Mouse (Mus musculus) layer of hippocampus, postnatal 25 days (tissue): ENCODE data around the gene Sntn. TPM values are rescaled to one million over a fixed set of nuclear protein-coding genes. Genes with fewer than 3 reads are reported as not detected.

Experiments used
- DNase-seq, 2 experiments: peaks; one replicate each; pipeline ENCODE4 v3.0.0; 2022; ENCODE audit warnings: mixed read lengths in 2 of 2, low spot score in 1 of 2; ENCODE audit errors: extremely low spot score in 1 of 2
- total RNA-seq, 2 experiments: library from RNA; stranded (reverse); gene quantifications; 2 replicates each; pipeline ENCODE4 v1.2.3; 2021

Sntn gene
- under 1 TPM in 1 of 2 experiments, not detected in 1; 0.30 TPM for total RNA-seq

GRCm38 (mm10) chr14:13670576-13670975 is at the start of gene Sntn:
Sntn (plus strand) TSS chr14:13670876.
- no peak for DNase-seq

- DNase-seq: no peak
These were observed 20.8 kb upstream of the Sntn start for GRCm38 (mm10) chr14:13649865-13650264.

GRCm38 (mm10) chr14:13651039-13651438 is 19.6 kb upstream of the Sntn start:
- DNase-seq: no peak

GRCm38 (mm10) chr14:13651541-13652298 is 19.0 kb upstream of the Sntn start:
- no peak for DNase-seq

GRCm38 (mm10) chr14:13686716-13687115 is 16.0 kb downstream of the Sntn start:
- no peak for DNase-seq

- no peak for DNase-seq
These were observed 19.8 kb downstream of the Sntn start for GRCm38 (mm10) chr14:13690426-13690825.

GRCm38 (mm10) chr14:13732263-13732662 is 61.6 kb downstream of the Sntn start:
- no peak for DNase-seq

Other genes with a start within 250 kb of the Sntn start
- not detected for gene Gm281, start 243.6 kb downstream of the Sntn start, total RNA-seq